Mouse (Mus musculus): ENCODE measurements around the gene E130114P18Rik.

E130114P18Rik gene

DNA sequence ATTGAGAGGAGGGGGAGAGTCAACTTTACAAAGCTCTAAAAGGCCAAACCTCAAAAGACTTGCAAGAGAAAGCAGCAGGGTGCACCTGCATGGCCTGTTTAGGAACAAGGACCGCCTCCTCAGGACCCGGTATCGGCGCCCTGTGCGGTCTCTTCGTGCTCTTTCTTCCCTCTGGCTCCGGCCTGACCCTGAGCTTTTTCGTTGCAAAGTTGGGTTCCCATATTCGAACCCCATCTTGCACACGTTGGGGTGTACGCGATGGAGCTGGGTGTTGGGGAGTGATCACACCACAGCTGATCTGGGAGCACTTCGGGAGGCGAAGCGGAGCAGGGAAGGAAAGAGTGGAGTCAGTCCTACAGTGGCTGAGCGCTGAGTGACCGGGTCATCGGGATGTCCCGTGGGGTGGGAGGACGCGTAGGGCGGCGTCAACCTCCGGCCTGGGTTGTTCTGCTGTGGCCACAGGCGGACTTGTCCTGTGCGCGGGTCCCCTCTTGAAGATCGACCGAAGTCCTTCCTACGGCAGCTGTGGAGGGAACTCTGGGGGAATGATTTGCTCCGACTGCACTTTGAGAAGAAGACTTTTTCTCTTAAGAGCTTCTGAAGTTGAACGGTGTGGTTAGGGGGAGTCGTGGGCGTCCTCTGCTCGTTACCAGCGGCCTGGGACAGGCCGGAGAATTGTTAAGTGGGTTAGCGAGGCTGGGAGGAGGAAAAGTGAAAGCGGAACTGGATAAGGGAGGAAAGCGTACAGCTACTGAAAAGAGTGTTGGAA, 26.2 kb downstream of the E130114P18Rik start:
- no peak for DNase-seq (ENCODE audit: low spot score)

DNA sequence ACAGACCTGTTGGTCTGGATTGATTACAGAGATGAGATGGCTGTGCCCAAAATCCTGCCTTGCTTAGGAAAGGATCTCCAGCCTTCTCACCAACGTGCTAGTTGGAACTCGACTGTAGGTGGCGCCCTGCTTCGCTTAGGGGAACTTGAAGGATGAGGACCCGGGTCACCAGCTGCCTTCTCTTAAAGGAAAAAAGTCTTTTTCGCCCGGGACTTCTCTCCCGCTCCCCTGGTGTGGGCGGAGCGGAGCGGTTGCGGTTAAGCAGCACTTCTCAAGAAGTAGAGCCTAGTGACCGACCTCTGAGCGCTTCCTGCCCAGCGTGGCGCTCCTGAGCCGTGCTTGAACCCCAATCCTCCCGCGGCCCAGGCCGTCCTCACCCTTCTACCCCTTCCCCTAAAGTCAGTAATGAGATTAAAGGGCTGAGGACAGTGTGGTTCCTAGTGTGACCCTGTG, 26.8 kb downstream of the E130114P18Rik start:
- peak; percentile 75 for DNase-seq (ENCODE audit: low spot score)

DNA sequence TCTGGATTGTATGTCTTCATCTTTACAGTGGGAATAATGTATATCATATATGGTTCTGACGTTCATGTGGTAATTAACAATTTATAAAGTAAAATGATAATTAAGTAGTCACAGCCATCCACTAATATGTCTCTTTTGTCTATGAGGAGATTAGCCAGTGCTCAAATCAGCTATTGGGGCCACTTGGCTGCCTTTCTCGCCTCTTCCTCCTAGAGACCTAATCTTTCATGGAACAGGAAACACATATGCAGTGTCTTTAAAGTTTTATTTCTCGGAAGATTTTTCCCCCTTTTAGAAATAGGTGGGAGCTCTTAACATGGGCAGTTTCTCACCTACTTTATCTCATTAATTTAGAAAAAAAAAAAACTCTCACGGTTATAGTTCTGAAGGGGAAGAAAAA, 27.5 kb downstream of the E130114P18Rik start:
- DNase-seq (ENCODE audit: low spot score), result no peak

DNA sequence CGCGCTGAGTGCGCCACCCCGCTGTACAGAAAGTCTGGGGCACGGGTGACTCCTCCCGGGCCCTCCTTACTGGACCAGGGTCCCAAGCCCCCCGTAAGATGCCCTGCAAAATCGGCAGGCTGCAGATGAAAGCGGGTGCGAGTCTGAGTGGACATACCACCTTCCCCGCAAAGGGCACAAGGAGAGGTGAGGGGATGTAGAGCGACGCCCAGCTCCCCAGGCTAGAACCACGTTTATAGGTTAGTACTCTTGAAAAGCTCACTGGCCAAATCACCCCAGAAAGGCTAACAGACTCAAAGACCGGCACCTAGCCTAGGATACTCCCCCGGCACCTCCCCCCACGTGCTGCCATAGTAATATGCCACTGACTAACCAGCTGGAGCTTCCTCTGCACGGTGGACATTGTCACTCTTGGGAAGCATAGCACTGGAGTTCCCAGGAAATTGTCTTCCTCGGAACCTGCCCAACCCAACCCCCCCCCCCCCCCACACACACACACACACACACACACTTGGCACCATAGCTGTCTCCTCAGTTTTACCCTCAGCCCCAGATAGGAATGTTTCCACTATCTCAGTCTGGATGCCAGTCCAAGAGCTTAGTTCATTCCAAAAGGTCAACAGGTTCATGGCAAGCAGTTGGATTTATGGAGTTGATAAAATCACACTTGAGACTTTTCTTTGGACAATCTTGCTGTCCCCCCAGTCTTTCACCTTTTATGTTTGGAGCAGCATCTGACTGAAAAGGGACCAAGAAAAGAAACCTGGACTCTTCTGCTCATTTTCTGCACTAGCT, 31.6 kb downstream of the E130114P18Rik start:
- DNase-seq (ENCODE audit: low spot score), result no peak

DNA sequence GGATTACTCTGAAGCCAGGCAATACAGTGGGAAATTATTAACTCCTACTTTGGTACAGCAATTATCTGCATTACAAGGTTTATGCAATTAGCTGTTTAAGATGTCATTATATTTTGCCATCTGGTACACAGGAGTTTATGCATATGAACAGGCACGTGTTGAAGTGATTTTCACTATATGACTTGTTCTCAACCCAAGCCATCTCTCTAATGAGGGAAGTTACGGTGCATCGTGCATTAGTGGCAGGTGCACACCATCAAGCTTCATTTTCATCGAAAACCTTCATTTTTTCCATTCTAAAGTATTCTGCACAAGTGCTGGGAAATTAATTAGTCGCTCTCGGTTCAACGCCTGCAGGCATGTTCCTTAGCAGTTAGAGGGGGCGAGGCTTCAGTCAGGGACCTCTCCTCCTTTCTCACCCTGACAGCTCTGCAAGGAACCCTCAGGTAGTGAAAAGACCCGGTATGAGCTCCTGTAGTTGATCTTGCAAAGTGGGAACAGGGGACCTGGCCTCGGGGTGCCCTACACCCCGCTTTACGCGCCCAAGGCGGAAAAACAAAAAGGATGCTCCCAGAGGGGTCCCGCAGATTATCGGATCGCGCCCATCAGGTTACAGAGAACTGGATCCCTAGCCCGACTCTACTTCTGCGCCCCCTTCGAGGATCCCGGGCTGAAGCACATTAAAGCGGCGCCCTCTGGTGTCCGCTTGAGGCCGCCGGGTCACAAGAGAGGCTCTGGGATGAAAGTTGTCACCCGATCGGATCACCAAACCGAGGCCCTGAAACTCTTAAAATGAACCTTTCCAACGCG, 32.4 kb downstream of the E130114P18Rik start:
- no peak for DNase-seq (ENCODE audit: low spot score)

DNA sequence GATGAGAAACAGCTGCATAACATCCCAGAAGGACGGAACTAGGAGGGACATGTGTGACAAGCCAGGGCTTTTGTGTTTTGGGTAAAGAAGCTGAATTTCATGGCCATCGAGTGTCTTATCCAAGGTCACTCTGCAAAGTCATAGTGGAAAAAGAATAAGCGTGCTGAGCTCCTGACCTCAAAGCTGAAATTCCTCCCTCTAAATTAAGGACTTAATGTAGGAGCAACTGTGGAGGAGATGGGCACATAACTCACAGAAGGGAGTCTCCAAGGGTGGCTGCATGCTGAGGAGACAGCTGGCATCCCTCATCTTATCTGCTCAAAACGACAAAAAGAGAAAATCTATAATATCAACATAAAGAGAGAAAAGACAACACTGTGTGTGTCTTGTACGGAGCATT, 33.9 kb downstream of the E130114P18Rik start:
- DNase-seq (ENCODE audit: low spot score), result no peak

DNA sequence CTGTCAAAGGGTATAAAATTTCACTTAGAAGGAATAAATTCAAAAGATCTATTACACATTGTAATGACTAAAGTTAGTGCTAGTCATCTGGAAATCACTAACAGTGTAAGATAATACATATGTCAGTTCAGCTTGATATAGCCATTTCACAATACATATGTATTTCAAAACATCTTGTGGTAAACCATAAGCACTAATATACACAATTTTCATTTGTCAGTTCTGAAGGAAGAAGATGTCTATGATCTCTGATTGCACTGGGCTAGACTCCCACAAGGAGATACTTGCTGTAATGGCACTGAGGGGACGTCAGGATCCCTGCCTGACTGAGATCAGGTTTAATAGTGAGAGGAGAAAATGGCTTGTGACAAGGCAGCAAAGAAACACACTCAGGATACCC, 44.5 kb downstream of the E130114P18Rik start:
- no peak for DNase-seq (ENCODE audit: low spot score)

DNA sequence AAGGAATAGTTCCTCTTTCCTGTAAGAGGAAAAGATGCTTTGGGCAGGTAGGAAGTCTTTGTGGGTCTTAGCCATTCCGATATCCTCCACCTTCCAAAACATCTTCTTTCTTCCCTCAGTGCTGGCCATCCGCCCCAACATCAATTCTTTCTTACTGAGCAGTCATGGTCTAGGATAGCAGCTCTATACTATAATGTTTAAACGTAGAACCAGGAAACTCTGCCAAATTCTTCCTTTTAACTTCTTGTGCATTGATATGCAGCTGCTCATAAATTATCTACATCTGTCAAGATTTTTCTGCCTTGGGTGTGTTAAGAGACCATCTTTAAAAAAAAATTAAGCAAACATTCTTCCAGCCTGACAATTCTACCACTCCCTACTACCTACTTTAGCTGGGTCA, 47.5 kb downstream of the E130114P18Rik start:
- DNase-seq (ENCODE audit: low spot score), result no peak

DNA sequence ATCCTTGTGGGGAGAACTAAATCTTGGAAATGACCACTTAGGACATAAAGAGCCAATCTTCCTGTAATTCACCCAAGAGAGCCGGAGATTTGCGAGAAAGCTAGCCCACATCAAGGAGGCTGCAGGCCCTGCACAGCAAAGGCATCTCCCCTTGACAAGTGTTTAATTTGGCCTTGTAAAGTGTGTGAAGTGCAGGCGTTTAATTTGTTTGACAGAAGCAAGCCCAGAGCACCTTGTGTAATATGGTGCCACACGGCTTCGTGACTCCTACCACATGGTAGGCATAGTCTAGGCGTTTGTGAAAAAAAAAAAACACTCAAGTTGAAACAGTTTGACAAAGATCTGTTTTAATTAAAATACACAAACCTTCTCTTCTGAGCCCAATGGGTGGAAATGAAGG, 47.9 kb downstream of the E130114P18Rik start:
- DNase-seq (ENCODE audit: low spot score), result no peak

DNA sequence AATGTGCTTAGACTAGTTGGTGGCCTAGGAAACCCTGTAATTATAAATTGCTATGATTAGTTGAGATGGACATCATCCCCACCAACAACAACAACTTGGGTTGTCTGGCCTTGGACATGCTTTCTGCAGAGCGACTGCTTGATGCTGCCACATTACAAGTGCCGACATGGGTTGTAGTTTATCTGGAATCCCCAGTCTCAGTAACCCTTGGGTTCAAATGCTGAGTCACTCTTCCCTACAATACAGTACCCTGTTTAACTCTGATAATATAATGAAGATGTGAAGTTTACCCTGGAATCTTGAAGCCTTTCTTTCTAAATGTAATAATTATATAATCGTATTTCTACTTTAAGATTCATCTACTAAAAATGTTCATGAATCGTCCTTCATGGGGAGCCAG, 49.4 kb downstream of the E130114P18Rik start:
- DNase-seq (ENCODE audit: low spot score), result no peak

DNA sequence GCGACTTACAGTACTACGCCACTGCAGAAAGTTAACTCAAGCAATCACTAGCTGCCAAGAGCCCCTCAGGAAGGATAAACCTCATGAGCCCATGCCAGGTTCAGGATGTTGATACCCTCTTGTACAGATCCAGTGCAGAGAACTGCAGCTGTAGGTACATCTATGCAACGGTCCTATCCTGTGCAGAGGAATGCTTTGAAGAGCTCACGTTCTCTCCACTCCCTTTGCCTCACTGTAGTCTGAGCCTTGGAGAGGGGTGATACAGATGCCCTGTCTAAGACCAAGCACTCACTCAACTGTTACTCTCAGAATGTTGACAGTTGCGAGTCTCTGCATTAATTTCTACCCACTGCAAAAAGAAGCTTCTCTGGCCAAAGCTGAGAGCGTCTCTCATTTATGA, 54.5 kb downstream of the E130114P18Rik start:
- DNase-seq (ENCODE audit: low spot score), result no peak

DNA sequence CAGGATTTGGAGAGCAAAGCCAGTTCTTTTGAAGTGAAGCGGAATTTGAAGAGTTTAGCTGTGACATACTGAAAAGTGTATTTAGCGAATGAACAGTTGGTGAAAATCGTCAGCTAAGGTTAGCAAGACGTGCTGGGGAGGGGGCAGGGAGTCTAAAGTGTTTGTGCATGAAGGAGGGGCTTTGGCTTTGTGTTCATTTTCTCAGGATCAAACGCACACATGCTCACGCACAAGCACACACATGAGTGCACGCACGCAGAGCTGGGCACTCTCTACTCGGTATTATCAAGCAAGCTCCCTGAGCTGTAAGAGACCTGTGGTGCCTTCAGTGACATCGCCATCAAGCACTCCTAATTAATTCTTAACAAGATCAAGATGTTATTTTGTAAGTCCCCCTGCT, 55.2 kb downstream of the E130114P18Rik start:
- no peak for DNase-seq (ENCODE audit: low spot score)

DNA sequence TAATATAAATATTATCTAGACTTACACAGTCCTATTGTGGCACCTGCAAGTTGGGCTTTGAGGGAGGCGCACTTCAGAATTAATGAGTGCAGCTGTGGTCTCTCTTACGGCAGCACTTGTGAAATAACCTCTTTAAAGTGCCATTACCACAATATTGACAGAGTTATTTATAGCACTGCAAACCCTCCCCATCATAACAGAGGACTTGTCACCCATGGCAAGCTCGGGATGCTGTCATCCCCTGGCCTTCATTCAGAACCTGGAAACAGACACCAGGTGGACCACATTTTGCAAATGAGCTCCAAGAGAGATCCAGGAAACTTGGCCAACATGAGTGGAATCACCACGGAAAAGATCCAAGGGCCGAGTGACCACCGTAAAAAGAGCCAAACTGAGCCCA, 63.3 kb downstream of the E130114P18Rik start:
- DNase-seq (ENCODE audit: low spot score), result no peak

DNA sequence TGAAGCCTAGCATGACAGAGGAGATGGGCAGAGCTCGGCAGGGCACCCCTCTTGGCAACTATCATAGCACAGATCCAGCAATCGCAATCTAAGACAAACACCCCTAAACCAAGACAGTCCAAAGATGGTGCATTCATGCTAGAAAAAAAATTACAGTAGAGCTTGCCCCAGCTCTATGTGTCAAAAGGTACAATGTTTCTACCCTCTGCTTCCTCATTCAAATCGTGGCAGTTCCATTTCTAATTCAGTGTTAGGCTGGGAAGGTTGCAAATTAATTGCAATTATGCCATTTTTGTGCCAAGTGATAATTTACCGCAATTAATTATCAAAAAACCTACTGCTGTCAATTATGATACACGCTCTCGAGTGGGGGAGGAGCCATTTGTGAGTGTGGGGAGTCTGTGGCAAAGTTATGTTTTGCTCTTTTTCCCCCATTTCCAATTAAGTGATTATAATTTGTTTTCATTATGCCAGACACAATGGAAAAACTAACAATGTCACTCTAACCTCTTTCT, 63.7 kb downstream of the E130114P18Rik start:
- no peak for DNase-seq (ENCODE audit: low spot score)

DNA sequence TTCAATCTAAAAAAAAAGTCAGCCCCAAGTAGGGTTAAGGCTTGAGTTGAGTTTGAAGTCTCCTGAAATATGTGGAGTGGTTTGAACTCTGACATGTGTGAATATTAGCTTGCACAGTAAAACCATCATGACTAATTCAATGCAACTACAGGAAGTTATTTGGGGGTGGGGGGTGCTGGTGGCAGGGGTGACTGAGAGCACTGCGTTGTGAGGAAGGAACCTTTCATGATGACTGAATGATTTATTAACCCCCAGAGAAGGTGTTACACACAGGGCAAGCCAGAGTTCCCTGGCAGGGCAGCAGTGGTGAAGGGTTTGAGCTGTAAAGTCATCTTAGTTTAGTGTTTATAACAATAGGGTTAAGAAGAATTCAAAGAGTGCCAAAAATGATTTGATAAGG, 65.3 kb downstream of the E130114P18Rik start:
- DNase-seq (ENCODE audit: low spot score), result no peak

DNA sequence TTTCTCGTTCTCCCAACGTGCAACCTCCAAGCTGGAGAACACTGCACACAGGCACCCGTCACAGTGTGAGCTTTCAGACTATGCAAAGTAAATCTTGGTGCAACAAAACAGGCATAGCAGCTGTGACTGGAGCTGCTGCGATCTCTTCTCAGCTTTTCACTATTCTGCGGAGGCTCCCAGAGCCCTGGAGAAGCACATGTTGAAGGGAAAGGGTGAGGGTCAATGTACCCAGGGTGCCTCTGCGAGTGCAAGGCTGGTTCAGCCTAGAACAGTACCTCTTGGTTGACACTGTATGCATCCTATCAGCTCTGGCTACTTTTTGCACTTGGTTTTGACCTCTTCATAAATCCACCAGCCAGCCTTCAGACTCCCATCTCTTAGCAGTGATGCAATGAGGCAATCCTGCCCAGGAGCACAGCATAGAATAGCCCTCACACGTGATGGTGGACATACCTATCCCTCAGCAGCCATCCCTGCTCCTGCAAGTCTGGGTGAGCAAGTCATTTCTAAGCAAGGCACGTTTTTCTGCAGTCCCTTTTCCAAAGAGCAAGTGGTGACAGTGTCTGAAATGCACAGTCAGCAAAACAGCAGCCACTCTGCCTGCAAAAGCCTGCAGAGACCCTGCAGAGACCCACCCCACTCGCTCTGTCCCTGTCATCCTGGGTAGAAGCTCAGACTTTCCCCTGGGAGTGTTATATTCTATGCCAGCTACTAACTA, 67.7 kb downstream of the E130114P18Rik start:
- no peak for DNase-seq (ENCODE audit: low spot score)

DNA sequence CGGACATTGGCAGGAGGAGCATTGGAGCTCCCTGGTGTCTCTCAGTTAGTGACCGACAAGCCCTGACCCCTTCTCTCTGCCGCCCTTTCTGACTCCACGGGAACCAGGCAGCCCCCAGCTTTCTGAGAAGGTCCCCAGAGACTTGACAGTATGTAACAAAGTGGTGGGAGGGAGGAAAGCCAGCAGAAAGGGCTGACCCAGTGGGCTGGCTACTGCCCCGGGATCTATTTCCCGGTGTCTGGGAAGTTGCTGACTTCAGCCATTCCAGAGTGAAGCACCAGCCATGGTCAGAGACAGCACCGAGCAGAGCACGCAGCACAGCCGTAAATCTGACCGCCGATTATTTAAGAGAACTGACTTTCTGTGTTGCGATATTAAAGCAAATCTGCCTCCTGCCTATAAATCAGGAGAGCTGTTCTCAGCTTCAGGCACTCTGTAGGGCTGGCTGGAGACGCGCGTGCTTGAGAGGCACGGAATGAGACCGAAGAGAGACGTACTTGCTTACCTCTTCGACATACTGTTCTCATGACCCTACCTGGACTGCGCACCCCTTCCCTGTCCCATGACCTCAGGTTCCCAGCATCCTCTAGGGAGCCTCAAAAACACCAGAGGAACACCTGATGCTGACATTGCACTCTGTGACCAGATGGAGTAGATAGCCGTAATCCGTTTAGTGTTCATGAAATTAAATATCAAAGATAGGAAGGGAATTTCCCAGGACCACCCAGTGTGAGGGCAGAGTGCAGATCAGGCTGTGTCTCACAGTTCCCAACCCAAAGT, 70.3 kb downstream of the E130114P18Rik start:
- no peak for DNase-seq (ENCODE audit: low spot score)

DNA sequence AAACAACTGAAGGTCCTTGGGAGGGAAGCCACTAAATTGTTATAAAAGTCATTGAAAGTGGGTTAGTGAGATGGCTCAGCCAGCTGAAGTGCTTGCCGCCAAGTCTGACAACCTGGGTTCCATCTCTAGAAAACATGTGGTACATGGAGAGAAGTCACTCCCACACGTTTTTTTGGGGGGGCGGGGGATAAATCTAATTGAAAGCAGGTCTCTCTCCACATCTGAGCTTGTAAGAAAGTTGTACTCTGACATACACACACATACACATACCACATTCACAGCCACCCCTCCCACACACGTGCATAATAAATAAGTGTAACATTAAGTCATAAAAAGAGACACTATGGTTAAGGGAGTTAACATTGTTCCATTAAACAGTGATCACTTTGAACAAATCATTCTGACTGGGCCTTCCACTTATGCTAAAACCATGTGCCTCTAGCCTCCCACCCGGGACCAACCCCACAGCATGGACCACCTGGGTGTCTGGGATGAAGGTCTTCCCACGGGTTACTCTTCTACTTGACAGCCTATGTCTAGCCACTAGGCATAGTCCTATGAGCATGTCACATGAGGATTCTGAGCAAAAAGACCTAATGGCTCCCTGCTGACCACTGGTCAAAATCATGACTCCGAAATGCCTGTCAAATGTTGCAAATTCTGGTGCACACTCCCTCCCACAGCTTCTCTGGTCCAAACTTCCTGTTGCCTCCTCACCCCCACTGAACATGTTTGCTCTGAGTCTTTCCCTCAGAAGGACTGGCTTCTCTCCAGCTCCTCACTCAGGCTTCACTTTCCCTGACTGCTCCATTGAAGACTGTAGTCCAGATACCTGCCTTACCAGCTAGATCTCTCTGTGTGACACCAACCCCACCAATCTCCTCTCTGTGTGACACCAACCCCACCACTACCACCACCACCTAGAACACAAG, 80.9 kb downstream of the E130114P18Rik start:
- no peak for DNase-seq (ENCODE audit: low spot score)

DNA sequence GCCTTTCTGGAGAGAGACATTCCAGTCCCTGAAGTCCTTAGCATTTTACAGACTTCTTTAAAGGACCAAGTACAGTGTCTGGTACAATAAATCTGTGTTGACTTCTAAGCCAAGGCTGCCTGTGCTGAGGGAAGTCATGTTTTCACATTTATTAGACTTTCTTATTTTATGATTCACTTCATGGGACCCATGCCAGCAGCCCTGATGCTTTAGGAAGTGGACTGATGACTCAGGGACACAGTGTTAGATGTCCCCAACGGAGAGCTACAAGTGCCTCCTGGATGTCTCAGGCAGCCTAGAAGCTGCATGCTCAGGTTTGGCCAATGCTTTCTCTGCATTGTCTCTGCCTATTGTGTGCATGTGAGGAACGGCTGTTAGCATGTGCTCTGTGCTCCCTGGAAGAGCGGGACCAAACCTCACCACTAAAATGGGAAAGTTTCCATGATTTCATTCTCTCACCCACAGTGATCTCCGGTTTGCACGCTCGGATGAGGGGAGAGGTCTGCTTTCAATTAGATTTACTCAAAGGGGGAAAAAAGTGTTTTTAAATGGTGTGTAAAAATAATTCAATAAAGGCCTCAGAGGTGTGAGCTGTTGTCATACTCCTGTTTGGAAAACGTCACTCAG, 82.4 kb downstream of the E130114P18Rik start:
- DNase-seq (ENCODE audit: low spot score), result no peak
